Mouse (Mus musculus) thymus, postnatal 36 days (tissue): Measurements from ENCODE around the gene Ly6f.

ENCODE experiments used
- DNase-seq, 2 experiments: peaks; one replicate each; pipeline ENCODE4 v3.0.0; 2022; ENCODE audit warnings: mixed read lengths in 2 of 2

Ly6f gene

DNA sequence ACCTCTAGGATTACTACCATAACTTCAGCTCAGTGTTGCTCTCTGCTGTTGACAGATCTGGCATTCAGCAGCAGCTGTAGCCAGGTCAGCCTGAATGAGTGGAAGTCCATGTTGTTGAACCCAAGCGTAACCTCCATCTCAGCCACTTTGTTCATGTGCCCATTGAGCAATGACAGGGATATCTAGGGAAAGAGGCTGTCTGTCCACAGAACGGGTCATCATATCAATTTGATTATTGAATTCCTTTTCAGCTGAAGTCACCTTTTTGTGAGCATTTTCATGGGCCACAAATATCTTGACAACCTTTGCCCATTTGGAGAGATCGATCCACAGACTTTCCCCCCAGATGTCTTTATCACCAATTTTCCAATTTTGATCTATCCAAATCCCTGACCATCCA lies 51.9 kb downstream of the Ly6f start:
- DNase-seq: no peak
